Mouse (Mus musculus): ENCODE measurements around the gene Igfbp7.

- TF ChIP-seq POLR2A (IDR thresholded peaks at IDR 0.05; ENCODE audit: low read depth, low read length), result no peak
- no peak for TF ChIP-seq CTCF (IDR thresholded peaks at IDR 0.05; ENCODE audit: borderline replicate concordance, insufficient read depth, low read length)
Observed at GRCm38 (mm10) chr5:77402137-77402536, 5.7 kb downstream of the Igfbp7 start.
